Mouse (Mus musculus) adrenal gland, adult 2 months (tissue): Measurements from ENCODE around the gene Slc38a10. TPM values are rescaled to one million over a fixed set of nuclear protein-coding genes. Genes with fewer than 3 reads are reported as not detected.
A peak's percentile ranks its signal among the peaks of the same experiment; 100 is the strongest.

Experiments used
- DNase-seq: peaks from one replicate; pipeline ENCODE4 v3.0.0; 2021
- long read RNA-seq: library from polyadenylated mRNA; stranded (forward); transcript quantifications from one replicate; pipeline ENCODE4 v2.0.0, GENCODE M21; 2021
- polyA plus RNA-seq: library from polyadenylated mRNA; depleted of rRNA; stranded (reverse); fragments of >200 nt; gene quantifications from 2 replicates; pipeline ENCODE4 v1.2.3, GENCODE M21; 2012; rRNA removed
- total RNA-seq, 2 experiments: library from RNA; stranded (reverse); gene quantifications; 2 replicates each; pipeline ENCODE4 v1.2.3; 2021

Gene Slc38a10
- 100 to 1,000 TPM; 119 to 148 TPM for total RNA-seq
- polyA plus RNA-seq: 132 and 146 TPM in 2 replicates
- long read RNA-seq, full-length matches to known transcripts: 89 of 165 reads
- long read RNA-seq, partial matches to known transcripts: 15 of 165 reads
- long read RNA-seq, other reads (novel, unspliced or antisense): 61 of 165 reads

GRCm38 (mm10) chr11:120151113-120151494 lies at the start of gene Slc38a10:
Gene Slc38a10, minus strand, starts transcription at chr11:120151346.
- peak; percentile 100 for DNase-seq

- DNase-seq: peak; percentile 66
Observed at GRCm38 (mm10) chr11:120200621-120201020, 49.5 kb upstream of the Slc38a10 start.

- no peak for DNase-seq
Observed at GRCm38 (mm10) chr11:120199766-120200165, 48.6 kb upstream of the Slc38a10 start.

DNA sequence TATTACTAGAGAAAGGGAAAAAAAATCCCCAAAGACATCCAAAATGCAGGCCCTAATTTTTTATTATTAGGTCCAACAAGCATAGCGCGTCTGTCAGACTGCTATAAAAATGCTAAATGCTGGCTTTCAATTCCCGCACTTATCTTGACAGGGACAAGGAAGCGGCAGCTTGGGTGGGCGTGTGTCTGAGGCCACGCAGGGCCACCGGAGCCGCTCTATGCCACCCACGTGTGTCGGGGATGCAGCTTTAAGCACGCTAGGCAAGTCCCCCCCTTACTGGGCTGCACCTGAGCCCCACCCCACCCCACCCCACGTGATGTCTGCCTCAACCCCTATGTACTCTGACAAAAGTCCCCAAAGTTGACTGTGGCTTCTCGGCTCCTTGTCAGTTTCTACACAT lies 47.7 kb upstream of the Slc38a10 start:
- no peak for DNase-seq

- peak; percentile 52 for DNase-seq
Observed at GRCm38 (mm10) chr11:120190526-120191412, 39.6 kb upstream of the Slc38a10 start.

DNA sequence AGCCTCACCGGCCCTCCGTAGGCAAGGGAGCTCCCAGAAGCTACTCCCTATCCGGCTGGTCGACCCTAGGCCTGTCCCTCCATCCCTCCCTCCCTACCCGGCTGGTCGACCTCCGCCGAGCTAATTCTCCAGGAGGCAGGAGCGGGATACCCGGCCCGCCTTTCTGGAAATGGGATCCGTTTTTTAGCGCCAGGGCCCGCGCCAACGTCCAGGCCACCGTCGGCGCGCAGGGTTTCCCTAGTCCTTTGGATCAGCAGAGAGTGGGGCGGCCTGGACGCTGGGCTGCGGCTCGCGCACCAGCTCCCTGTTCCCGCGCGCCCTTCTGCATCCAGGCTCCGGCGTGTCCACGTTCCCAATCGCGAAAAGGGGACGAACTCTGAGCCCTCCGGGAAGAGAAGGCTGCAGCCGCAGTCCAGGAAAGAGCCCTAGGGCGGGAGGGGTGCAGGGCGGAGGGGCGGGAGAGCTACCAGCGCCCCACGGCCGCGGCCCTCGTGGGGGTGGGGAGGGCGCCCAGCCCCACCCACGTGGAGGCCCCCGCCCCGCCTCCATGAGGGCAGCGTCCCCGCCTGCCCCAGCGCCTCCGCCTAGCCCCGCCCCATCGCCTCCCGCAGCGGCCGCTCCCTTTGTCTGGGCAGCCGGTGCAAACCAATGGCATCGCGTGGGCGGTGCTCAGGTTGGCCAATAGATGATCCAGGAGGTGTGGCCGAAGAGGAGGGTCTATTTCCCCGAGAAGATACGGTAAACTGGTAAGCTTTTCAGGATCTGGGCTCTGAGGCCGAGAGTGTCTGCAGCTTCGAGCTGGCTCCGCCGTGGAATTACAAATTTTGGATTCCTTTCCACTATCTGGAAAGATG lies 38.5 kb upstream of the Slc38a10 start:
- DNase-seq: peak; percentile 100

DNA sequence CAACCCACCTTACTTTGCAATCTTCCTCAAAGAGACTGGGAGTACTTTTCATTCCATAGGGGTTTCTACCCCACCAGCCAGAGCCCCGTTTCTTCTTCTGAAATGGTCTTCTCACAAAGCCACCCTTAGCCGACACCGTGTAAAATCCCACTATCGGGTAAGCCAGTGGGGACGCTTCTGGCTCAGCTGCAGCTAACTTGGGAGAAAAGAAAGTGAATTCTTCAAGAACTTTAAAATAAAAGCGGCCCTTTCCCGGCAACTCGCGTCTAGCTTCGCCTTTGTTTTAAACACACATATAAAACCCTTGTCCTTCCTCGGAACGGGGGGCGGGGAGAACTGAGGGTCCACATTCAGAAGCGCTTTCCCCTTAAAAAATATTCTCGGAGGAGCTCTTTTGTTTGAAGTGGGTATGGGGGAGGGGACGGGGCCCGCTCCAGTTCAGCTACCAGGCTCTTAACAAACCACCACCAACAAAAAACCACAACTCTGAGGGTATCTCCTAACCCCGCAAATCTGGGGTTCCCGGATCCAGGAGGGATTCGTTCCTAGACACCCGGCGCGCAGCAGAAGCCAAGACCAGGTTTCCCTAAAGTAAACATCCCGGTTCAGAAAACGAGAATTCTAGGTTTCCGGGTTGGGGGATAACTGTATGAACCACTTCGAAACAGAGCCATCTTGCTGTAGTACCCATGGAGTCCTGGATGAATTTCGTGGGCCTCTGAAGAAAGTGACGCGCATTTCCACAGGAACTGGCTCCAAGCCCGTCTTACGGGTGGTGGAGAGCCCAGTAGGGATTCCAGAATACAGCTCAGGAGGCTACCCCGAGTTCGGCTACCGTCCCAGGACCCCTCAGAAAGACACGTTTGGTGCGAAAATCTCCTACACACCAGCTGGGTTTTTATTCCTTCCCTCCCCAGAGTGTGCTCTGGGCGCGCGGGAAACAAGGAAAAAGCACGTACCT lies 37.6 kb upstream of the Slc38a10 start:
- DNase-seq: peak; percentile 79

- DNase-seq: peak; percentile 68
Observed at GRCm38 (mm10) chr11:120188102-120188480, 36.9 kb upstream of the Slc38a10 start.

DNA sequence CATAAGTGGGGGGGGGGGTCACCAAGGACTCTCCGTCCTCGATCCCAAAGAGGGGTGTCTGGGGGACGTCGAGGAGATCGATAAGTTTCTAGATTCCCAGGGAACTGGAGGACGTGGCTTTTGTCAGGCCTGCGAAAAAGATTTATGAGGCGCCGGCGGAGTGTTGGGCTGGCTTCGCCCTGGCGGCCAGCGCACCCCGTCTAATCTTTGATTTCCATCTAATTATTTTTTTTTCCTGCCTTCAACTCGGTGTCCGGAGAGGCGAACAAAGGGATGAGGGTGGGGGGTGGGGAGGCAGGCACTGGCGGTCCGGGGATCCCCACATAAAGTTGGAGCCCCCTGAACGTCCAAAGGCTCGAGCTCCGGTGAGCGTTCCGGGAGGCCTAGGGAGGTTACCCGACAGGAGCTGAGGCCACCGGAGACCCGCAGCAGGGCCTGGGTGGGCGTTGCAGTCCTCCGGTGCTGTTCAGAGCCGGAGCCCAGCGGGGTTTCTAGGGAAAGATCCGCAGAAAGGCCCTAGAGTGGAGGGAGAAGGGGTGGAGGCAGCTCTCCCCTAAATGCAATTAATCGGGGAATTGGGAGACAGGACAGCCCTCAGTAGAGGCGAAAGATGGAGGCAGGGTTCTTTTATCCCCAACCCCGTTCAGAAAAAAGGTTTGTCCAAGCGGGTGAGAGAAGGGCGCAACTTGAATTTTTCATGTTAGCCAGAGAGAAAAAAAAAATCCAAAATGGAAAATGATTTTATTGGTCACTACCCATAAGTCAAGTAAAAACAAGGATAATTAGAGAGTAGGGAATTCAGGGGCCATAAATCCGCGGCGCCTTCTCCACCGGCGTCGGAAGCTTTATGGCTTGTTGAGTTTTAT lies 36.3 kb upstream of the Slc38a10 start:
- peak; percentile 72 for DNase-seq

- peak; percentile 75 for DNase-seq
Observed at GRCm38 (mm10) chr11:120186821-120187235, 35.7 kb upstream of the Slc38a10 start.

DNA sequence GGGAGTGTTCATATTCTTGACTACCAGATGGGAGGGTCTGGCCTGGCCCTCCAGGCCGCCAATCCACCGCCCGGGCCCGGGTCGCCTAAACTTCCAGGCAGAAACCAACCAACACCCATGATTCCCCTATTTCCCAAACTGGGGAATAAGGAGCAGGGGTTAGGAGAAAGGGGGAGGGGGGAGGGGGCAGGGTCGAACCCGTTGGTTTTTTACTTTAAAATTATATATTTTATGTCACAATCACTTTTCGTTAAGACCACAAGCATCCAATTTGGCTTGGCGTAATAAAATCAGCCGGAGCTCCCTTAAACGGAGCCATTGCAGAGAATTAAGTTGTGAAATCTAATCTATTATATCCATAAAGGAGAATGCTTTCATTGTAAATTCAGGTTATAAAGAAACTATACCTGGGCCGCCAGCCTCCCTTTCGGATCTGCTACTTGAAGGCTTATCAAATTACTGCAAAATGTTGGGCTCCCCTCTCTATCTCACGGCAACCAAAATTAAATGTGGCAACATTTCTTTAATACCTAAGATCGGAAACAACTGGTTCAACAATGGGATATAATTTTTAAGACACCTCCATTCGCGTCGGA lies 35.1 kb upstream of the Slc38a10 start:
- no peak for DNase-seq

- DNase-seq: peak; percentile 89
Observed at GRCm38 (mm10) chr11:120185316-120186141, 34.4 kb upstream of the Slc38a10 start.

DNA sequence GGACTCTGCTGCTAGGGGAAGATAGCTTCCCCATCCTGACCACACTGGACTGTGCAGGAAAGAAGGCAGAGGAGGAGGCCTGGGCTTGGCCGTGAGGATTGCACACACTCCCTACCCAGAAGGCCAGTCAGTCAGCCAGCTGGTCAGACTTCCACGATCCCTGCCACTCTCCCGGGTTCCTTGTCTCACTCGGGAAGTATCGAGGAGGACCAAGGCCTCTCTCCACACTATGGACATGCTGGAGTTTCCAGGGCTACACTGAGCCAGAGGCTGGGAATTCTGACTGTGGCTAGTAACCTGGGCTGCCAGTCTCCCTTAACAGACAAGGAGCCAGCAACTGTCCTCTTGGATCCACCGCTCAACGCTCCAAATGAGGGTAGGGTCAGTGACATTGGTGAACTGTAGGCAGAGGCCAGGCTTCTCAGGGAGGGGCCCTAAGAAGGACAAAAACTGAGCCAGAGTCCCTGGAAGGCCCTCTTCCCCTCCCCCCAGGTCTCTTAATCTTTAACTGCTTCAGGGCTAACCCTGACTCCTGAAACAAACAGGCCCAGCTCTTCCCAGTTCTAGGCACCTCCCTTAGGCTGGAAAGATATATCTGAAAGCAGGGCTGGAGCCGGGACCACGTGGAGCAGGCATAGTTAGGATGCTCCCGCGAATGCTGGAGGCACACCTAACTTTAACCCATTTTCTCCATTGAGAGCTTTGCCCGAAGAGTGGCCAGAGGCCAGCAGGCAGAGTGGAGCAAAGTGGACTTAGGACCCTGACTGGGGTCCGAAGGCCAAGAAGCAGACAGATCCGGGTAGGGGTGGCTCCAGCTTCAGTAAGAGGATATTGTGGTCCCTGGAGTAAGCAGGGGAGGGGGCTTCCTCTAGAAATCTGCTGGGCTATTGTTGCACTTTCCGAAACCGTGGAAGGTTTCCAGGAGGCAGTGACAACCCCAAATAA lies 33.5 kb upstream of the Slc38a10 start:
- DNase-seq: peak; percentile 77

DNA sequence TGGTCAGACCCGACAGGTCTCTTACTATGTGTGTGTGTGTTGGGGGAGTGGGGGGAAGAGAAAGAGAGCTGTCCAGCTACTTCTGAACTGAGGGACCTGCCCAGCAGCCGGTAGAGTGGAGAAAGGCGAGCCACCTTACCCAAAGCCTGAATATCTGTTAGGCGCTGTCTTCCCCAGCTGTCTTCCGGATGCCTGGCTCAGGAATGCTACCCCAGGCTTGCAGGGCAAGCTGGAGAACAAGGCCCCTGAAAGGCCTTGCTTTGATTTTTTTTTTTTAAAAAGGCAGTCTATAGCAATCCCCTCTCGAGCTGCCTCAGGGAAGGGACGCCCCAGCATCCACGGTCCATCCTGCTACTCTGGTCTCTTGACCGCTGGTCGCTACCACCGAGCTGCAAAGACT lies 32.6 kb upstream of the Slc38a10 start:
- DNase-seq: no peak

GRCm38 (mm10) chr11:120183180-120183579 lies 32.0 kb upstream of the Slc38a10 start:
- DNase-seq: no peak

DNA sequence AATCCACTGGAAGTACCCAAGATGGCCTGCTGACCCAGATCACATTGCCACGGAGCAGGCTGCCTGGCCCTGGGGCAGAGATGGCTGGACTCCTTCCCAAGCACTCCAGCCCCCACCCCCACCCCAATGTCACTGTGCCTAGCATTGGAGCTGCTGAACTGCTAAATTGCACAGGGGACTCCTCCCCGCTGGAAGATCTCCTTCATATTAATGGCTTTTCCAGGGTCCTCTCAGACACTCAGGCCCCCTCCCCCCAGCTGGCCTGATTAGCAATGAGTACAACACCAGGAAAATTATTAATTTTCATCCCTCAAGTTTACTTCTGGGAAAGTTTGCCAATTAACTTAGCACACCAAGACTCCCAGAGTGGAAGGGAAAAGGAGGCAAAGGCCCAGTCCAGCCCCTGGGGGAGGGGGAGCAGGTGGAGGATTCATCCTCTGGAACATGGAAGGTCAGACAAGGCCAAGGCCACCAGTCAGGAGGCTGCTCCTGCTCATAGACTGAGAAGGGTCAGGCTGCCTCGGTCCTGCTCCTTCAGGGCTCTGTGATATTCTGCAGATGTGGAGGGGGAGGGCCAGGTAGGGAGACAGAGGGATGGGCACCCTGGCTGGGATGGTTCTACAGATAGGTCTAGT lies 31.4 kb upstream of the Slc38a10 start:
- no peak for DNase-seq

DNA sequence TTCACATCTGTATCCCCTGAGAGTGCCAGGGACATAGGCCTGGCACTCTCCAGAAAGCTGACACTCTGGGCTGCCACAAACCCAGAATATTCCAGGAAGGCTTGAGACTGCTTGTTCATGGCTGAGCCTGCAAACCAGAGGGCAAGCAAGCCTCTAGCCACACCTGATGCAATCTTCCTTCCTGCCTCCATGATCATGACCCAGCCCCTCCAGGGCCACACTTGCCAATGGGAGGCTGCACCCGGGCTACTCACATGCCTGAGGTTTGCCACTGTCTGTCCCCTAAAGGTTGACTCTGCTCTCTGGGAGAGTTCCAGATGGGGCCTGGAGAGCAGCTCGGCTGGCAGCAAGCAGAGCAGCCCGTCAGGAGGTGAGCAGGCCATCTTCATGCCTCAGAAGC lies 30.2 kb upstream of the Slc38a10 start:
- no peak for DNase-seq
